Mouse (Mus musculus) CD4-positive, CD25-positive, alpha-beta regulatory T cell, adult 4 months (primary cell): ENCODE measurements around the gene Cort. TPM values are rescaled to one million over a fixed set of nuclear protein-coding genes. Genes with fewer than 3 reads are reported as not detected.

Experiments
- ATAC-seq: one replicate; pipeline ENCODE4 v1.8.0; 2017
- polyA plus RNA-seq, 2 experiments: library from polyadenylated mRNA; unstranded; fragments of 100-300 nt; shearing (Covaris generic); gene quantifications; one replicate each; pipeline ENCODE4 v1.2.1; 2017

Gene Cort
- polyA plus RNA-seq, 2 experiments from 2014 or later = not detected

DNA sequence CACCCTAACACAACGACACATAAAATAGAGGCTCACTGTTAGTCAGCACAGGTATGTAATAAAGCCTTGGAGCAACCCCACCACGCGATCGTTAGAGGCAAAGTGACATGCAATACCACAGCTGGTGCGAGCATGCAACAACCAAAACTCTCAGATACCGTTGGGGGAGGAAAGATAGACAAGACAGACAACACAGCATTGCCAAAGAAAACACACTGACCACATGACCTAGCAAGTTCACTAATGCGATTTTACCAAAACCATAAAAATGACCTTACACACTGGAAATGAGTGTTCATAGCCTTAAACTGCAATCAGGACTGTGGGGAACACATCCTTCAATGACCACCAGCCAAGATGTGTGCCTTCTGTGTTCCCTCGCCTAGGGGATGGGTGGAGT, 35.2 kb downstream of the Cort start:
- ATAC-seq = no peak

DNA sequence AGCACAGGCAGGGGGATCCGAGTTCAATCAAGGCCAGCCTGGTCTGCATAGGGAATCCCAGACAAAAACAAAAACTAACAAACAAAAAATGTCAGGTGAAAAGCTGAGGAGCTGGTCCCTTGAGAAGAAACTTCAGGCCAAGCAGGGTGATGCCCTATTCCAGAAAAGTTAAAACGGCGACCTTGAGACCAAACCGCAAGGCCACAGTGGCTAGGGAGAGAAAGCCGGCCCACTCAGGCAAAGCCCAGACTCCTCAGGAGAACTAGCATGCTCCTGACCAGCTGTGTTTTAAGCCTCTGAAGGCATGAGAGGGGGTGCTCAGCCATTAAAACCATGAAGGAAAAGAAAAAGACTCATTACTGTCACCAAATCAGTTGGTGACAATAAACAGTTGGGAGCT, 41.2 kb downstream of the Cort start:
- ATAC-seq = no peak

DNA sequence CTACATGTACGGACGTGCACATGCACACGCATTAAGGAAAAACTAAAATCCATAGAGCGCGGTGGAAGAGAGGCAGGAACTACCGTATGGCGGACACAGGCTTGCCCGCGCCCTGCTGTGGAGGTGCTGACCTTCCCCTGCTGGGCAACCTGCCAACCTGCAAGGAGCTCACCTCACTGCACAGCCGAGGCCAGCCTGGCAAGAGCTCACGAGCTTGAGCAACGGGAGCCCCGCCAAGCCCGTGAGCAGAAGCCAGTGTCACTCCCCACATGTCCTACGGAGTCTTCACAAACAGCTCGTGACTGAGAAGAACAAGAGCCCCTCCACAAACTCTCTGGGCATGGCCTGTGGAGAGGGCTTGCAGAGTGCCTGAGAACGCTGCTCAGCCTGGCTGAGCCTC, 45.0 kb downstream of the Cort start:
- no peak for ATAC-seq

GRCm38 (mm10) chr4:149080111-149080510, 46.5 kb downstream of the Cort start:
- no peak for ATAC-seq

- ATAC-seq = no peak
These were observed 46.9 kb downstream of the Cort start for GRCm38 (mm10) chr4:149079629-149080028.

- no peak for ATAC-seq
These were observed 48.3 kb downstream of the Cort start for GRCm38 (mm10) chr4:149078261-149078660.

DNA sequence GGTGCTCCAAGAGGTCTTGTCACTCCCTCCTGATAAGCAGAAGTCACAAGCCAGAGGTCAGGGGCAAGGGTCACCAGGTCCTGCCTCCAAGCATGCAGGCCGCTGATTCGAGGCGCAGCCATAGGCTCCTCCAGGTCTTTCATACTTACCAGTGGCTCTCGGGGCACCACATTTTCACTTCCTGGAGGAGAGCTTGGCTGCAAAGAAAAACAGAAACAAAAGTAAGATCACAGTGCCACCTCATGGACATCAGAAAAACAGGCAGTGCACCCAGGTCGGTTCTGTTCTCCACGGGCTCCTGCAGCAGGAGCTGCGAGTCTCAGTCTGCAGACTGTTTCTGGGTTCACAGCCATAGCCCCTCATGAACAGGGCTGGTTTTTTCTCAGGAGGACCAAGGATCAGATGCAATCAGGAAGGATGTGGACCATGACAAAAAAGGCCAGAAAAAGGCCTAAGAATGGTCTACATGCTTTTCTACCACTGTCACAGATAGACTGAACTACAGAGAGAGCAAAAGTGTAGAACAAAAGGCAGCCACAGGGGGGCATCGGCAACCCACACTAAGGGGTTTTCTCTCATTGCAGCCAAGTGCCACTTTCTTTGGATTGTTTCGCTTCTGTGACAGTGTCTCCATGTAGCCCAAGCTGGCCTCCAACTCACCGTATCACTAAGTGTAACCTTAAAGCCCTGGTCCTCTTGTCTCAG, 50.5 kb downstream of the Cort start:
- peak; percentile 98 for ATAC-seq

GRCm38 (mm10) chr4:149075073-149075472, 51.5 kb downstream of the Cort start:
- no peak for ATAC-seq

Other genes starting within 250 kb of the Cort start
- 10 to 100 TPM; 16.2 to 23.5 TPM for gene Pex14, start 26.9 kb downstream of the Cort start, polyA plus RNA-seq
- 10 to 100 TPM; 20.4 to 30.8 TPM for gene Dffa, start 22.6 kb downstream of the Cort start, polyA plus RNA-seq
- 1 to 10 TPM; 6.8 to 8.5 TPM for gene Cenps, start 10.9 kb upstream of the Cort start, polyA plus RNA-seq
- 10 to 100 TPM; 41.3 to 86.4 TPM for gene Pgd, start 40.0 kb upstream of the Cort start, polyA plus RNA-seq
- gene Kif1b, start 180.9 kb upstream of the Cort start, polyA plus RNA-seq = 10 to 100 TPM; 11.9 to 15.0 TPM